Mouse (Mus musculus) MEL (cell line): ENCODE measurements at regions not wholly inside any gene's neighbourhood (a gene's known extent, or its start where the extent isn't known, plus 50 kb on each side); places are given as distances from the start of the nearest gene placed in this dataset.

Source experiments
- DNase-seq: peaks from one replicate; pipeline ENCODE4 v3.0.0; 2011; ENCODE audit warnings: low read depth, low spot score
- H3K27ac ChIP-seq: 2 replicates; pipeline ENCODE4 v1.5.1; 2012; ENCODE audit warnings: low read depth, mild to moderate bottlenecking, control low read depth, low read length, moderate library complexity; ENCODE audit not compliant: control insufficient read depth
- H3K27me3 ChIP-seq, 2 experiments: fragments of 150-350 bp in 1 of 2; sonication (generic) in 1 of 2; 2 replicates each; pipeline ENCODE4 v1.6.1; 2012; ENCODE audit warnings: low read length in 2 of 2, mild to moderate bottlenecking in 2 of 2, improper control_type of control experiment in 1 of 2, moderate library complexity in 1 of 2; ENCODE audit not compliant: insufficient read depth in 2 of 2, control insufficient read depth in 1 of 2
- H3K36me3 ChIP-seq, 2 experiments: 2 replicates each; pipeline ENCODE4 v1.6.1; 2012 to 2014; ENCODE audit warnings: low read length in 2 of 2, improper control_type of control experiment in 1 of 2, inconsistent platforms in 1 of 2, mild to moderate bottlenecking in 1 of 2; ENCODE audit not compliant: insufficient read depth in 2 of 2, control insufficient read depth in 1 of 2
- H3K4me1 ChIP-seq, 2 experiments: fragments of 150-350 bp in 1 of 2; sonication (generic) in 1 of 2; 2 replicates each; pipeline ENCODE4 v1.6.1; 2012; ENCODE audit warnings: low read length in 2 of 2, improper control_type of control experiment in 1 of 2, mild to moderate bottlenecking in 1 of 2; ENCODE audit not compliant: insufficient read depth in 2 of 2, control insufficient read depth in 1 of 2
- H3K4me3 ChIP-seq, 2 experiments: fragments of 150-350 bp in 1 of 2; sonication (generic) in 1 of 2; 2 replicates each; pipeline ENCODE4 v1.5.1; 2012; ENCODE audit warnings: low read depth in 2 of 2, low read length in 2 of 2, mild to moderate bottlenecking in 2 of 2, moderate library complexity in 2 of 2, control low read depth in 1 of 2, improper control_type of control experiment in 1 of 2; ENCODE audit not compliant: control insufficient read depth in 1 of 2, insufficient read depth in 1 of 2
- H3K79me2 ChIP-seq: 2 replicates; pipeline ENCODE4 v1.6.1; 2012; ENCODE audit warnings: mild to moderate bottlenecking, low read length, moderate library complexity; ENCODE audit not compliant: control insufficient read depth, poor library complexity, insufficient read depth
- H3K9ac ChIP-seq: 2 replicates; pipeline ENCODE4 v1.6.1; 2012; ENCODE audit warnings: low read depth, mild to moderate bottlenecking, control low read depth, low read length, moderate library complexity; ENCODE audit not compliant: control insufficient read depth, poor library complexity, severe bottlenecking
- H3K9me3 ChIP-seq: fragments of 150-350 bp; sonication (generic); replicated peaks from 2 replicates; pipeline ENCODE4 v1.6.1; 2012; ENCODE audit warnings: mild to moderate bottlenecking, low read length, improper control_type of control experiment, moderate library complexity; ENCODE audit not compliant: insufficient read depth
- CHD1 ChIP-seq: IDR thresholded peaks from 2 replicates; pipeline ENCODE4 v1.6.1; 2012; ENCODE audit warnings: low read depth, mild to moderate bottlenecking, inconsistent platforms, low read length, improper control_type of control experiment
- CTCF ChIP-seq, 3 experiments: IDR thresholded peaks in 2 of 3; conservative IDR thresholded peaks in 1 of 3; 2 replicates each; pipeline ENCODE4 v1.5.1; 2011 to 2012; ENCODE audit warnings: low read length in 3 of 3, low read depth in 2 of 3, mild to moderate bottlenecking in 2 of 3, improper control_type of control experiment in 1 of 3, inconsistent platforms in 1 of 3, mixed read lengths in 1 of 3, moderate library complexity in 1 of 3; ENCODE audit not compliant: control insufficient read depth in 1 of 3, insufficient read depth in 1 of 3, poor library complexity in 1 of 3, severe bottlenecking in 1 of 3
- ELF1 ChIP-seq: IDR thresholded peaks from 2 replicates; pipeline ENCODE4 v1.6.1; 2014; ENCODE audit warnings: low read depth, mild to moderate bottlenecking, inconsistent platforms, low read length, improper control_type of control experiment, moderate library complexity
- ETS1 ChIP-seq: IDR thresholded peaks from 2 replicates; pipeline ENCODE4 v1.6.1; 2012; ENCODE audit warnings: low read depth, mild to moderate bottlenecking, inconsistent platforms, low read length, improper control_type of control experiment, moderate library complexity
- GABPA ChIP-seq: IDR thresholded peaks from 2 replicates; pipeline ENCODE4 v1.6.1; 2012; ENCODE audit warnings: low read depth, mild to moderate bottlenecking, inconsistent platforms, low read length, improper control_type of control experiment, moderate library complexity
- GATA1 ChIP-seq: IDR thresholded peaks from 2 replicates; pipeline ENCODE4 v1.6.1; 2011; ENCODE audit warnings: low read depth, low read length, improper control_type of control experiment
- MAX ChIP-seq: IDR thresholded peaks from 2 replicates; pipeline ENCODE4 v1.6.1; 2011; ENCODE audit warnings: low read length, improper control_type of control experiment
- MAZ ChIP-seq: IDR thresholded peaks from 2 replicates; pipeline ENCODE4 v1.6.1; 2012; ENCODE audit warnings: low read depth, mild to moderate bottlenecking, inconsistent platforms, low read length, improper control_type of control experiment
- NRF1 ChIP-seq: IDR thresholded peaks from 2 replicates; pipeline ENCODE4 v1.6.1; 2014; ENCODE audit warnings: low read depth, mild to moderate bottlenecking, inconsistent platforms, low read length, improper control_type of control experiment, moderate library complexity; ENCODE audit not compliant: poor library complexity, insufficient read depth, severe bottlenecking
- POLR2AphosphoS2 ChIP-seq: IDR thresholded peaks from 2 replicates; pipeline ENCODE4 v1.6.1; 2011; ENCODE audit warnings: low read length, improper control_type of control experiment
- POLR2AphosphoS5 ChIP-seq: IDR thresholded peaks from 2 replicates; pipeline ENCODE4 v1.6.1; 2012; ENCODE audit warnings: low read depth, borderline replicate concordance, mild to moderate bottlenecking, inconsistent platforms, low read length, moderate library complexity, mixed read lengths
- RAD21 ChIP-seq: IDR thresholded peaks from 2 replicates; pipeline ENCODE4 v1.6.1; 2011; ENCODE audit warnings: mild to moderate bottlenecking, low read depth, low read length, improper control_type of control experiment
- SMC3 ChIP-seq: IDR thresholded peaks from 2 replicates; pipeline ENCODE4 v1.6.1; 2011; ENCODE audit warnings: low read depth, low read length, improper control_type of control experiment
- TAL1 ChIP-seq: IDR thresholded peaks from 2 replicates; pipeline ENCODE4 v1.6.1; 2012; ENCODE audit warnings: mild to moderate bottlenecking, inconsistent platforms, low read length, moderate library complexity, mixed read lengths
- UBTF ChIP-seq: IDR thresholded peaks from 2 replicates; pipeline ENCODE4 v1.6.1; 2012; ENCODE audit warnings: low read depth, mild to moderate bottlenecking, inconsistent platforms, low read length, improper control_type of control experiment, moderate library complexity, borderline replicate concordance; ENCODE audit not compliant: insufficient read depth
- USF1 ChIP-seq: IDR thresholded peaks from 2 replicates; pipeline ENCODE4 v1.6.1; 2014; ENCODE audit warnings: low read depth, mild to moderate bottlenecking, inconsistent platforms, low read length, improper control_type of control experiment, moderate library complexity
- ZC3H11A ChIP-seq: IDR thresholded peaks from 2 replicates; pipeline ENCODE4 v1.6.1; 2012; ENCODE audit warnings: low read depth, mild to moderate bottlenecking, inconsistent platforms, low read length, improper control_type of control experiment
- ZKSCAN1 ChIP-seq: IDR thresholded peaks from 2 replicates; pipeline ENCODE4 v1.6.1; 2012; ENCODE audit warnings: low read depth, mild to moderate bottlenecking, inconsistent platforms, low read length, improper control_type of control experiment, moderate library complexity
- ZMIZ1 ChIP-seq: IDR thresholded peaks from 2 replicates; pipeline ENCODE4 v1.6.1; 2012; ENCODE audit warnings: low read depth, mild to moderate bottlenecking, inconsistent platforms, low read length, improper control_type of control experiment, moderate library complexity

- Histone ChIP-seq H3K36me3 (no peaks in the 10 kb centered on the region), H3K4me3 (no peak overlapping the region), H3K9ac (no peak overlapping the region), H3K27me3 (peaks cover 0 to 2% of the 10 kb centered on the region in 2 experiments; a peak in 2 of 4 replicates), H3K27ac (no peak overlapping the region), H3K9me3 (no peaks in the 10 kb centered on the region), H3K4me1 (no peaks in the 10 kb centered on the region), H3K79me2 (no peaks in the 10 kb centered on the region)
- TF ChIP-seq ETS1 = no peak
- TF ChIP-seq NRF1 = no peak
- no peak for DNase-seq
Observed at GRCm38 (mm10) chr11:38170721-38171120, 935.0 kb upstream of the Tenm2 start.

GRCm38 (mm10) chr11:38158310-38158709 lies 922.5 kb upstream of the Tenm2 start:
- peak; percentile 16 for DNase-seq
- no peaks in the 10 kb centered on the region for H3K9me3 ChIP-seq
- no peaks in the 10 kb centered on the region; a peak in 1 of 4 replicates for H3K27me3 ChIP-seq
- no peak overlapping the region for H3K9ac ChIP-seq
- H3K79me2 ChIP-seq = no peaks in the 10 kb centered on the region
- no peak overlapping the region for H3K27ac ChIP-seq
- H3K4me1 ChIP-seq = no peaks in the 10 kb centered on the region
- H3K36me3 ChIP-seq = no peaks in the 10 kb centered on the region
- no peak for TF ChIP-seq MAX
- no peak for TF ChIP-seq POLR2AphosphoS2
- no peak for TF ChIP-seq POLR2AphosphoS5
- TF ChIP-seq UBTF = no peak
- no peak for TF ChIP-seq USF1
- TF ChIP-seq CTCF (IDR thresholded peaks at IDR 0.05 in 2 of 3, conservative IDR thresholded peaks at IDR 0.05 in 1 of 3; ENCODE audit: control insufficient read depth in 1 of 3, insufficient read depth in 1 of 3, low read depth in 2 of 3, low read length in 3 of 3, poor library complexity in 1 of 3, severe bottlenecking in 1 of 3) = peak in 2 of 3 experiments; percentile 36 to 57; a peak in 4 of 6 replicates
- no peak for TF ChIP-seq CHD1
- TF ChIP-seq TAL1 = no peak
- TF ChIP-seq ZMIZ1 = no peak
- TF ChIP-seq SMC3 = peak; percentile 56
- peak; percentile 31; the same call in 1 of the 2 replicates for TF ChIP-seq ZC3H11A
- peak; percentile 58 for TF ChIP-seq RAD21
- no peak for TF ChIP-seq ZKSCAN1
- TF ChIP-seq MAZ = no peak
- no peak for TF ChIP-seq ELF1
- no peak for TF ChIP-seq GATA1
- no peak for TF ChIP-seq GABPA
- no peak overlapping the region for H3K4me3 ChIP-seq
